Mouse (Mus musculus) left cerebral cortex, postnatal 10 days (tissue): ENCODE measurements around the gene Hhatl. TPM values are rescaled to one million over a fixed set of nuclear protein-coding genes. Genes with fewer than 3 reads are reported as not detected.

Experiments
- DNase-seq, 2 experiments: peaks; one replicate each; pipeline ENCODE4 v3.0.0; 2021 to 2022; ENCODE audit warnings: low spot score in 2 of 2, mixed read lengths in 1 of 2; ENCODE audit errors: extremely low spot score in 1 of 2
- intact Hi-C: fragments of 180-260 bp; cut with DNase I; formaldehyde crosslinking; loops from one replicate; pipeline ENCODE4 v1.15.1; 2025
- total RNA-seq, 2 experiments: library from RNA; stranded (reverse); gene quantifications; 2 replicates each; pipeline ENCODE4 v1.2.3; 2021

The Hhatl gene
- total RNA-seq, 2 experiments from 2014 or later: 3.8 TPM

DNA sequence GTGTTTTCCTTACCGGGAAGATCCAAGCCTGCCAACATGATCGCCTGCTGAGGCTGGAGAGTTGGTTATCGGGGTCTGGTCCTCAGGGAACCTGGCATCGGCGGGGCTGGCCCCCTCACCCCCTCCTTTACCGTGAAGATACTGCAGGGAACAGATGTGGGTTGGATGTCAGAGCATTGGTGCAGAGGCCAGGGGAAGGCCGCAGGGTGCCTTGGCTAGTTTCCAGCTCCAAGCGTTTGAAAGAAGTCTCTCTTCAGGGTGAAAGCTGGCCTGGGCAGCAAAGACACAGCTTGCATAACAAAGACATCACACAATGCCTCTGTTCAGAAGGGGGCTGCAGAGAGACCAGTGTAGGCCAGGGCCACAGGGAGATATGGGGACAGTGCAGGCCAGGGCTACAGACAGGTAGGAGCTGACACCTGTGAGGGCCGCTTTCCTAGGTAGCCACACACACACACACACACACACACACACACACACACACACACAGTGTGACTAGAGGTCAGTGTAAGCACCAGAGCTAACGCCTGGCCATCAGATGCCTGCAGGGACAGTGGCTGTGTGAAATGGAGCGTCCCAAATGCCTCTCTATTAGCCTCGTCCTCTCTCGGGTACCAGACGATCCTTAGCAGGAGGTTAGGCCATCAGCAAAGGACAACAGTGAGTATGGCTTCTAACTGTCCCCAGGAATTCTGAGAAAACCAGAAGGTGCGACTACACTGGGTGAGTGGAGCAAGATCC is 17.9 kb upstream of the Hhatl start:
- intact Hi-C loops: no loop called here
- DNase-seq: peak; percentile 70 to 85

DNA sequence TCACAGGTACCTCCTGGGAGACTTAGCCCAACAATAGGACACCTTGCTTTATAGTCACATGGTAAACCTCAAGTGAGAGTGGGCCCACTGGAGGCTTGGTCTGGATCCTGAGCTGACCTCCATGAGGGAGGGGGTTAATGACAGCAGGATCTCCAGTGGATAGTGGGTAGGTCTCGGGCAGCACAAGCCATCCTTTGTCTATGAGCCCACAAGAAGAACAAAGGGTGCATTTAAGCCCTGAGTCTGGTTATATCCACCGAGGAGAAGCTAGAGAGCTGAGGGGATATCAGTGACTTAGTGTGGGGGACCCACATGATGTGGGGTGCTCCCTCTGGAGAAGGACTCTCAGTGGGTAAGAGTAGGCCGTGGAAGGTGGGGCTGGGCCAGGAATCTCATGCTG is 16.2 kb upstream of the Hhatl start:
- DNase-seq: peak in 1 of 2 experiments; percentile 13
- intact Hi-C loops: no loop called here

DNA sequence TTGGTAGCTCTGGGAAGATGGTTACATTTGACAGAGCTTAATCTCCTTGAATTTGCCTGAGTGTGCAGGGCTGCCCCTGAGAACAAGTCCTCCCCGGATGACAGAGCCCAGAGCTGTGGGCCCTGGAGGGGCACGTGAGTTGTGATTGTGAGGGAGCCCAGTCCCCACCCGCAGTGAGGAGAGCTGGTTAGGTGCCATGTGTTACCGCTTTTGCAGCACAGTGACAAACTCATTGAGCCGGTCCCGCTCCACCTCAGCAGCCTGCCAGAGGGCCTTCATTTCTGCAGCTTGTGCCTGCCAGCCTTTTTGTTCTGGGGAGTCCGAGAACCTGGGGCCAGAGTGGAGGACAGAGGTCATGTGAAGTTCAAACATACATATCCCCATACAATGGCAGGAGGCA is 15.6 kb upstream of the Hhatl start:
- intact Hi-C loops: no loop called here
- DNase-seq: peak in 1 of 2 experiments; percentile 40

DNA sequence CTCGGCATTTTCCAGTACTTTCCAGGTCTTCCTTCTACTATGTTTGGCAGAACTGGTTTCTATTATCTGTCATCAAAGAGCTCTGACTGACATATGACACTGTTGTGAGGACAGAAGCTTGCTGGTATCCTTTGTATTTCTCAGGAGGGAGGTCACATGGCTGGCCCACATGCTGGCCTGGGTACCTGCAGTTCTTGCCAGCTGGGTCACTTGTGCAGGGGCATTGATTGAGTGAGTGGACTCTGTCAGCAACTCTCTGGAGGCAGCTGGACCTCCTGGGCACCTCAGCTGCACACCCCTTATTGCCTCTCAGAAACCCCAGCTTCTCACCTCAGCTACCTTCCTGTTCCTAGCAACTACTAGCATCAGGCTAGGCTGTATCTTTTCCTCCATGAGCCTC is 15.2 kb upstream of the Hhatl start:
- no peak for DNase-seq
- intact Hi-C loops: no loop called here

DNA sequence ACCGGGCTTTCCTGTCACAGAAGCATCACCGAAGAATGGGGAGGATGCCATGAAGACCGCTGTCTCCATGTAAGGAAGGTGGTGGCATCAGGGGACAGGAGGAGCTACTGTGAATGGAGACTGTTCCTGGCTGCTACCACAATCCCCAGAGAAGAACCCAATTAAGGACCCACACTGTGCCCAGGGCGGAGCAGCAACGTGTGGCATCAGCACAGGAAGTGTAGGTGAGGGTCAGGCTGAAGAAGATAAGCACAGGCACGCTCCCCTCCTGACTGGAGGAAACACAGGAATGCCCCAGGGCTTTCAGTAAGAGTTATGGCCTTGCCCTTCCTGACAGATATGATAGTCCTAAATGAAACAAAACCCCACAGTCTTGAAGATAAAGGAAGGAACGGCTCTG is 10.4 kb upstream of the Hhatl start:
- DNase-seq: no peak
- intact Hi-C loops: no loop called here

DNA sequence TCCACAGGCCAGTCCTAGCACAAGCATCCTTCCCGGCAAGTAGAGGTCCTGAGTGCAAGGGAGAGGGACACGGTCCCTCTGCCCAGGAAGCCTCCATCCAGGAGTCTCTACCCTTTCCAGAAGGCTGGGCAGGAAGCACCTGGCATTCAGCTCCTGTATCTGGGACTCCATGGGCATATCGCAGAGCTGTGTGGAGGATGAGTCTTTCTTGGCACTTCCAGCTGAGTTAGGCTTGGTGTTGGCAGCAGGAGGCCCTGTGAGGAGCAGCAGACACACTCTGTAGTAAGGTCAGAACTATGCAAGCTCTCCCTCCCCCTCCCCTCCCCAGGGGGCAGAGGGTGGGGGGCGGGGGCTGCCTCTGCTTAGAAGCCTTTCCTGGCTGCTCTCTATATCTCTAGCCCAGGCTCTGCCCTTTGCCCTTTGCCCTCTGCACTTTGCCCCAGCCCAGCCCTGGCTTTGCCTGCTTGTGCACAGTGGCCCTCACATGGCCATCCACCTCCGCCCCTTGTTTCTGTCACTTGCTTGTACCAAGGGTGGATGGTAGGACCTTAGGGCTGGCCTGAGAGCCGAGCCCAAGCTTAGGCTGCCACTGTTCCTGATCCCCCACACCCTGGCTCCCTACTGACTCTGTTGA is 6.7 kb upstream of the Hhatl start:
- DNase-seq: peak in 1 of 2 experiments; percentile 26
- intact Hi-C loops: no loop called here

DNA sequence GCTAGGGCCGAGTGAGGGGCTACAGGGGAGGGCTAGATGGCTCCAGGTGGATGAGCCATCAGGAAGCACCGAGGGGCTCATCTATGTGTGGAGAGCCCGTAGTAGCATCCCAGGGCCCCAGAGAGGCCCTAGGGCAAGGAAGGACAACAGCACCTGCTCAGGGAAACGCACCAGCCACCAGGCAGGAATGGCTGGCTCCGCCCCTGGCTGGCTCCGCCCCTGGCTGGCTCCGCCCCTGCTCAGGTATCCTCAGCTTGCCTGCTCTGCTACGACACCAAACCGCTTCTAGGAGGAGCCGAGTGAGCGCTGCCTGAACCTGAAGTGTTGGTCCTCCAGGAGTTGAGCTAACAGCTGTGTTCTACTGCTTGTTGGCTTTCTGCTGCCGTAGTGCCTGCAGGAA is 5.4 kb upstream of the Hhatl start:
- intact Hi-C loops: no loop called here
- peak in 1 of 2 experiments; percentile 24 for DNase-seq

DNA sequence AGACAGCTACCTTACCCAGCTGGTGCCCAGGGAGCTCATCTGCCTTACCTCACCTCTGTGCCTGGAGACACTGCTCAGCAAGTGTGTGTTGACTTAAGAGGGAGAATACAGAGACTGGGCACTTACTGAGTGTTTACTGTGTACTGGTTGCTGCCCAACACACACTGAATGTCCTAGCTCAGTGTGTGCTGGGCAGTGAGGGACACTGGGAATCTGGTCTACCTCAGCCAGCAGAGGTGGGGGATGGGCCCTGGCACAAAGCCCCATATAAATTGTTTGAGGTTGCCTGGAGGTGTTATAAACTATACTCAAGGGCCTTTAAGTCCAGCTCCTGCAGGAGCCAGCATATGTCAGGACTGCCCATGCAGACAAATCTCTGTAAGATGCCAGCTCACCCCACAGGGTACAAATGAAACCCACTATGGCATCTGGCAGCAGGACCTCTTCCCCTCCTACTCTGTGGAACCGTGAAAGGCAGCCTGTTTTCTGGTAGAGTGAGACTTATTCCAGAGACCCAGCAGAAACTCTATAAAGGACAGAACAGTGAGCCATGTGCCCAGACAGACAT is 2.7 kb upstream of the Hhatl start:
- intact Hi-C loops: no loop called here
- DNase-seq: no peak

DNA sequence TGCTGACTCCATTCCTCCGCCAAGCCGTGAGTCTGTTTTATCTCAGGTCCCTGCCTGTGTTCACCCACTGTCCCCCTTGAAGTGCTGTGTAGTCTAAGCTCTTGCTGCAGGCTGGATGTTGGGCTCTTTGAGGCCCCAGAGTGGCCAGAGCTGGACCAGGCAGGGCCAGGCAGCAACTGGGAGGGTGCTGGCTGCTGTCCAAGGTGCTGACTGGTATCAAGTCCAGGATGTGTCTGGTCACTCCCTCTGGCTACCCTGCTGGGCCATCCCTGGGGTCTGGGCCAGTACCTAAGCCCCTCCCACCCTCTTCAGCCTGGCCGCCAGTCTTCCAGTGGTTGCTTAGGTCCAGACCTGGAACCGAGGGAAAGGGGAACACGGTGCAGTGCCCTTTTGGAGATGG is 1.1 kb downstream of the Hhatl start:
- intact Hi-C loops: no loop called here
- peak in 1 of 2 experiments; percentile 88 for DNase-seq

DNA sequence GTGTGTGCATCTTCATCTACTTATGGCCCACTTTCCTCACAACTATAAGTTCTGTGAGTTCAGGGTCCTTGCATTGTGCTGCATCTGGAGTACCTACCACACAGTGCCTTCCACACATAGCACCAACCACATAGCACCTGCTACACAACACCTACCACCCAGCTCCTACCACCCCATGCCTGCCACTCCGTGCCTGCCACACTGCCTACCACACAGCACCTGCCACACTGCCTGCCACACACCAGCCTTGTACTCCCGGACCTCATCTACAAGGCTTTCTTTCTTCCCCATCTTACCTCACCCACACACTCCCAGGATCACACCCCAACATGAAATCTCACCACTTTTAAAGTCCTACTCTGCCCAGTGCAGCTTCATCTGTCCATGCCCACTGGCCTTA is 5.9 kb downstream of the Hhatl start:
- intact Hi-C loops: no loop called here
- no peak for DNase-seq

DNA sequence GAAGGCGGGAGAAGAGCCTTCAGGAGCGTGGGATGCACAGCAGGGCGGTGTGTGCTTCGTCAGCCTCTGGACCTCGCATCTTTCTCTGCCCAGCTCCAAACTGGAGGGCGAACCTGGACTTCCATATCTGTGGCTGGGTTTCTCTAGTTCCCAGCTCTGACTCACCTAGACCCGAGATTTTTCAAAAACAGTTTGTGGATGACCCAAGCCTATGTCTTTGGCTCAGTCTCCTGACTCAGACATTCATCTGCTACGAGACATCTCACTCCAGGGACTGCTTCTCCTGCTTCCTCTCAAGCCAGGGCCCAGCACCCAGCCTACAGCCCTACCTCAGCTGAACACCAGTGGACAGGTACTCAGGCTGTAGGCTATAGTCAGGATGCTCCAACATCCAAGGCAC is 7.0 kb downstream of the Hhatl start:
- no peak for DNase-seq
- intact Hi-C loops: no loop called here

DNA sequence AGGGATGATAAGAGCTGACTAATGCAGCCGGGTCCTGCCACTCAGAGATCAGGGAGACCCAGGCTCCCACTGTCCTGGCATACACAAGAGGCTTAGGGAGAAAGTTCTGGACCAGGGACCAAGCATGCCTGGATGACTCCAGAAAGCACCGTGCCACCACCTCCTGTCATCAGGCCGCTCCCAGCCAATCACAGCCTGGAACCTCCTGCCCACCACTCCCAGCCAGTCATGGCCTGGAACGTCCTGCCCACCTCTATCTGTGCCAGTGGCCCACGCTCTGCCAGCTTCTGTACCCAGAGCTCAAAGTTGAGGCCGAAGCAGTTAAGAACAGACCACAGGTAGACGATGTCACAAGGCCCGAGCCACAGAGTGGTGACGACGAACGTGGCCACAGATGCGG is 7.5 kb downstream of the Hhatl start:
- intact Hi-C loops: no loop called here
- no peak for DNase-seq

DNA sequence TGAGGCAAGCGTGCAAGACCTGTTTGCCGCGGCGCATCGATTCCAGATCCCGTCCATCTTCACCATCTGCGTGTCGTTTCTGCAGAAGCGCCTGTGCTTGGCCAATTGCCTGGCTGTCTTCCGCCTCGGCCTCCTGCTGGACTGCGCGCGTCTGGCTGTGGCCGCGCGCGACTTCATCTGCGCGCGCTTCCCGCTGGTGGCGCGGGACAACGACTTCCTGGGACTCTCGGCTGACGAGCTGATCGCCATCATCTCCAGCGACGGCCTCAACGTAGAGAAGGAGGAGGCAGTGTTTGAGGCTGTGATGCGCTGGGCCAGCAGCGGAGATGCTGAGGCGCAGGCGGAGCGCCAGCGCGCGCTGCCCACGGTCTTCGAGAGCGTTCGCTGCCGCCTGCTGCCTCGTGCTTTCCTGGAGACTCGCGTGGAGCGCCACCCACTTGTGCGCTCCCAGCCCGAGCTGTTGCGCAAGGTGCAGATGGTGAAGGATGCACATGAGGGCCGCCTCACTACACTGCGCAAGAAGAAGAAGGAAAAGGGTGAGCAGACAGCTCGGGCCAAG is 14.2 kb downstream of the Hhatl start:
- DNase-seq: peak; percentile 51 to 84
- intact Hi-C loops: no loop called here

DNA sequence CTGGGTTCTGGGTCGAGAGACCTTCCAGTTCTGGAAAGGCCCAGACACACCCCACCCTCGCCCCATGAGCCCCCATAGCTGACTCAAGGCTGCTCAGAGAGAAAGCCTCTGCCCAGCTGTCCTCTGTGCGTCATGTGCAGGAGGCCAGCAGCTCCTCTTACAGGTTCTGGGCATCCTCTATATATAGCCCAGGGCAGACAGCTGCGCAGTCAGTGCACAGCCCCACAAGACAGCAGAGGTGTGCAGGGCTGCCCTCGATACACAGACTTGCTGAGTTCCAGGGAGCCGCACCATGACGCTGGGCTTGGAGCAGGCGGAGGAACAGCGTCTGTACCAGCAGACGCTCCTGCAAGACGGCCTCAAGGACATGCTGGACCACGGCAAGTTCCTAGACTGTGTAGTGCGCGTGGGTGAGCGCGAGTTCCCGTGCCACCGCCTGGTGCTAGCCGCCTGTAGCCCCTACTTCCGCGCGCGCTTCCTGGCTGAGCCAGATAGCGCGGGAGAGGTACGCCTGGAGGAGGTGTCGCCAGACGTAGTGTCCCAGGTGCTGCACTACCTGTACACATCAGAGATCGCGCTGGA is 14.7 kb downstream of the Hhatl start, which contains the start of gene Klhl40:
Gene Klhl40 (plus strand): TSS at position 124 of the 582 bp plus-strand sequence.
- DNase-seq: no peak
- intact Hi-C loops: no loop called here

DNA sequence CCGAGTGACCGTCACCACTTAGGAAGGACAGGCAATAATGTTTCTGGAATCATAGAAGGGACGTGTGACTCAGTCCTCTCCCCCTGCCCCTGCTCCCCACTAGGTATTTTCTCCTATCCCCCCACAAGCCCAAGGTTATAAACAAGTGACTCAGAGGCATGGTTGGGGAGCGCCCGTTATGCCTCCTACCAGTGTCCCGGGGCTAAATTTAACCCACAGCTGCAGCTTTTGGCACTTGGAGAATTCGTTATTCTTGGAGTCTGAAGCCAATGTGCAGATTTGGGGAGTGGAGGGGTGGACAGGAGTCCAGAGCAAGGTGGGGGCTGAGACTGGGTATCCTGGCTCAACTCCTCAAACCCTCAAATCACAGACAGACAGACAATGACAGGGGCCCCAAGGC is 15.8 kb downstream of the Hhatl start:
- intact Hi-C loops: no loop called here
- DNase-seq: no peak

DNA sequence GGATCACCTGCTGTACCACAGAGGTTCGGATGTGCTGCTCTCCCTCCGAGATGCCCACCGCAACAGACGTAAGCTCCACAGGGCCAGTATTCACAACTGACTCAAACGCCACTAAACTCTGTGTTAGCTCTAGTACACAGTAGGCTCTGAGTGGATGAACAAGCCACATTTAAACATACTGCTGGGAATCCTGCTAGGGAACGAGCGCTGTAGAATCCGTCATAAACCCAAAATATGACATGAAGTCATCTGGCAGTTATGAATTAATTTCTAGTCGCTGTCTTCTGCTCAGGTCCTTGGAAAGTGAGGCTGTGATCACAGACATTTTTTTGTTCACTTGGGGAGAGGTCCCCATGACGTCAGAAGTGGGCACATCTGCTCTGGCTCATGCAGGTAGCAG is 16.4 kb downstream of the Hhatl start:
- intact Hi-C loops: no loop called here
- no peak for DNase-seq

DNA sequence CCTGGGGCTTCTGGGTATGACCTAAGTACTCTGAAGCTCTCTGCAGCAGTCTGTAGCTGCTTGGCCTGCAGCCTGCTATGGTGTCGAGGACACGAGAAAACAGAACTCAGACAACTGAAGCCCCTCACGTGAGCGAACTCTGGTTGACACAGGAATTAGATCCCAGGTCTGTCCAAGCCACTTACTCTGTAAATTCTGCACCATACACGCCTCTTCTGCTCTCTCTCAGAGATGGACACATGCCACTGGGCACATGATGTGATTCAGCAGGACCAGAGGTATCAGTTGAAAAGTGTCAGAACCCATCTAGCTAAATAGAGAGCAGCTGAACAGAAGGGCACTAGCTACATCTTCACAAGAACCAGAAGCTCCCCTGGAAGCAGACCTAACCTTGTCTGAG is 19.9 kb downstream of the Hhatl start:
- no peak for DNase-seq
- intact Hi-C loops: no loop called here

DNA sequence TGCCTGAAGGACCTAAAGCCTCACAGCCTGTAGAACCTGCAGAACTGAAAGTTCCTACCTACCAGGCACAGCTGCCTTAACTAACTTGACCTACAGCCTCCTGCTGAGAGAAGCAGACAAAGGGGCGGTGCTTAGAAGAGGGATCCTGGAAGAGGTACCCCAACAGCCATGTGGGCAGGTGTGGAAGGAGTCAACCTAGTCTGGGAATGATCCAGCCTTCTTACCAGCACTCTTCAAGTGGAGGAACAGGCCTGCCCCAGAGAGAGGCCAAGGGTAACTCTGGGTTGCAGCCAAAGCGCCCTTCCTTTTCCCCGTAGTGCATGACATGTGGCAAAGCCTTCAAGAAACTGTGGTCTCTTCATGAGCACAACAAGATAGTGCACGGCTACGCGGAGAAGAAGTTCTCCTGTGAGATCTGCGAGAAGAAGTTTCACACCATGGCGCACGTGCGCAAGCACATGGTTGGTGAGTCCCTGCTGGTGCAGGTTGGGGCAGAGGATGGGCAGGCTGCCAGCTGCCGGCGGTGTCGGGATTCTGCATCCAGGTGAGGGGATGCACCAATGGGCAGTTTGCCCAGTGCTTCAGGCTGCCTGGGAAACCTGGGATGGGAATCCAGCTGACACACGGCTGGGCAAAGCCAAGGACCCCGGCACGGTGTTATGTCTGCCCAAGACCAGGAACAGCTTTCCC is 27.0 kb downstream of the Hhatl start:
- intact Hi-C loops: no loop called here
- DNase-seq: peak in 1 of 2 experiments; percentile 58

DNA sequence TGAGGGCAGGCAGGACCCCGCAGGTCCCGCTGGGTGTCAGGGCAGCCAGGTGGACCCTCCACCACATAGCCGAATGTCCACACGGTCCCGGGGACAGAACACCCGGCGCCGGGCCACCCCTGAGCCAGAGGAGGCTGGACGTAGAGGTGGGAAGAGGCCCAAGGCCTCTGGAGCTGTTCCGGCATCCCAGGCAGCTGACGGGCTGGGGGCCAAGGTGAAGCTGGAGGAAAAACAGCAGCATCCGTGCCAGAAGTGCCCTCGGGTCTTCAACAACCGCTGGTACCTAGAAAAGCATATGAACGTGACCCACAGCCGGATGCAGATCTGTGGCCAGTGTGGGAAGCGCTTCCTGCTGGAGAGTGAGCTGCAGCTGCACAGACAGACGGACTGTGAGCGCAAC is 28.6 kb downstream of the Hhatl start:
- intact Hi-C loops: no loop called here
- peak in 1 of 2 experiments; percentile 65 for DNase-seq
